Mouse (Mus musculus): ENCODE data around the gene Olfr348.
A peak's percentile ranks its signal among the peaks of the same experiment; 100 is the strongest.

Olfr348 gene

GRCm38 (mm10) chr2:36783976-36784375 is at the start of gene Olfr348:
TSS of gene Olfr348 (plus strand) at chr2:36784276.
- DNase-seq, result no peak

GRCm38 (mm10) chr2:36736226-36736625 is 47.9 kb upstream of the Olfr348 start:
- DNase-seq, result peak; percentile 2

GRCm38 (mm10) chr2:36790238-36790637 is 6.2 kb downstream of the Olfr348 start, which contains the start of gene Olfr50:
TSS of gene Olfr50 (plus strand) at chr2:36790538.
- DNase-seq, result no peak

GRCm38 (mm10) chr2:36816932-36817331 is 32.9 kb downstream of the Olfr348 start, which contains the start of gene Olfr3:
TSS of gene Olfr3 (minus strand) at chr2:36817032.
- DNase-seq, result no peak
